Mouse (Mus musculus): ENCODE measurements at regions not wholly inside any gene's neighbourhood (a gene's known extent, or its start where the extent isn't known, plus 50 kb on each side); places are given as distances from the start of the nearest gene placed in this dataset.

GRCm38 (mm10) chr8:77836902-77837489 lies 112.7 kb upstream of the Ednra start:
- H3K4me3 ChIP-seq (ENCODE audit: low read depth, low read length) = no peak overlapping the region
- DNase-seq = no peak
- ATAC-seq = no peak
- H3K9me3 ChIP-seq (ENCODE audit: low read length) = no peaks in the 10 kb centered on the region
- no peak overlapping the region for H3K4me2 ChIP-seq (ENCODE audit: low read depth, low read length)
- no peaks in the 10 kb centered on the region for H3K36me3 ChIP-seq (replicated peaks; ENCODE audit: insufficient read depth, low read length)
- H3K9ac ChIP-seq (replicated peaks) = no peak overlapping the region
- H3K27ac ChIP-seq (ENCODE audit: low read depth) = no peak overlapping the region
- TF ChIP-seq EP300 (IDR thresholded peaks at IDR 0.05; ENCODE audit: low read depth) = no peak
- no peaks in the 10 kb centered on the region for H3K4me1 ChIP-seq (ENCODE audit: insufficient read depth)
- no peaks in the 10 kb centered on the region for H3K27me3 ChIP-seq (ENCODE audit: insufficient read depth, low read length)
- WGBS (ENCODE audit: insufficient replicate concordance) = 64% methylated on average over 5 of the region's 5 CpGs

GRCm38 (mm10) chr8:77842392-77843139 lies 118.3 kb upstream of the Ednra start:
- 56% methylated on average over 7 of the region's 7 CpGs for WGBS (ENCODE audit: insufficient replicate concordance)

GRCm38 (mm10) chr8:77843229-77843628 lies 119.0 kb upstream of the Ednra start:
- Histone ChIP-seq H3K4me2 (ENCODE audit: low read depth, low read length) (no peak overlapping the region), H3K27me3 (ENCODE audit: insufficient read depth, low read length) (no peaks in the 10 kb centered on the region), H3K4me1 (ENCODE audit: insufficient read depth) (no peaks in the 10 kb centered on the region), H3K36me3 (replicated peaks; ENCODE audit: insufficient read depth, low read length) (no peaks in the 10 kb centered on the region), H3K9ac (replicated peaks) (no peak overlapping the region), H3K4me3 (ENCODE audit: low read depth, low read length) (no peak overlapping the region), H3K27ac (ENCODE audit: low read depth) (no peak overlapping the region), H3K9me3 (ENCODE audit: low read length) (no peaks in the 10 kb centered on the region; the same call in 1 of the 2 replicates)
- ATAC-seq = no peak
- no peak for DNase-seq
- 63% methylated on average over 3 of the region's 3 CpGs for WGBS (ENCODE audit: insufficient replicate concordance)
- TF ChIP-seq EP300 (IDR thresholded peaks at IDR 0.05; ENCODE audit: low read depth) (no peak), CTCF (IDR thresholded peaks at IDR 0.05; ENCODE audit: low read depth) (no peak)

More at GRCm38 (mm10) chr8:77842392-77843139, 118.3 kb upstream of the Ednra start:
- Histone ChIP-seq H3K4me3 (ENCODE audit: low read depth, low read length) (no peak overlapping the region), H3K27me3 (ENCODE audit: insufficient read depth, low read length) (no peaks in the 10 kb centered on the region), H3K27ac (ENCODE audit: low read depth) (no peak overlapping the region), H3K4me2 (ENCODE audit: low read depth, low read length) (no peak overlapping the region), H3K9ac (replicated peaks) (no peak overlapping the region), H3K9me3 (ENCODE audit: low read length) (no peaks in the 10 kb centered on the region), H3K4me1 (ENCODE audit: insufficient read depth) (no peaks in the 10 kb centered on the region), H3K36me3 (replicated peaks; ENCODE audit: insufficient read depth, low read length) (no peaks in the 10 kb centered on the region)
- ATAC-seq (no peak), DNase-seq (no peak)
- TF ChIP-seq EP300 (IDR thresholded peaks at IDR 0.05; ENCODE audit: low read depth) = no peak
- TF ChIP-seq CTCF (IDR thresholded peaks at IDR 0.05; ENCODE audit: low read depth) = no peak

- DNase-seq = no peak
- WGBS (ENCODE audit: insufficient replicate concordance) = 69% methylated on average over 5 of the region's 5 CpGs
Observed at GRCm38 (mm10) chr8:77850523-77850922, 126.3 kb upstream of the Ednra start.

GRCm38 (mm10) chr8:77870264-77870663 lies 146.0 kb upstream of the Ednra start:
- ATAC-seq (no peak), DNase-seq (no peak)
- Histone ChIP-seq H3K9me3 (ENCODE audit: low read length) (no peaks in the 10 kb centered on the region), H3K4me3 (ENCODE audit: low read depth, low read length) (no peak overlapping the region), H3K4me1 (ENCODE audit: insufficient read depth) (no peaks in the 10 kb centered on the region), H3K9ac (replicated peaks) (no peak overlapping the region), H3K27me3 (ENCODE audit: insufficient read depth, low read length) (no peaks in the 10 kb centered on the region), H3K36me3 (replicated peaks; ENCODE audit: insufficient read depth, low read length) (no peaks in the 10 kb centered on the region), H3K4me2 (ENCODE audit: low read depth, low read length) (no peak overlapping the region), H3K27ac (ENCODE audit: low read depth) (no peak overlapping the region)
- TF ChIP-seq CTCF (IDR thresholded peaks at IDR 0.05; ENCODE audit: low read depth) (no peak), EP300 (IDR thresholded peaks at IDR 0.05; ENCODE audit: low read depth) (no peak)
- 34% methylated on average over 6 of the region's 6 CpGs for WGBS (ENCODE audit: insufficient replicate concordance)

More at GRCm38 (mm10) chr8:77850523-77850922, 126.3 kb upstream of the Ednra start:
- Histone ChIP-seq H3K4me2 (ENCODE audit: low read depth, low read length) (no peak overlapping the region), H3K27ac (ENCODE audit: low read depth) (no peak overlapping the region), H3K9me3 (ENCODE audit: low read length) (peaks cover 3% of the 10 kb centered on the region; the same call in 1 of the 2 replicates), H3K9ac (replicated peaks) (no peak overlapping the region), H3K36me3 (replicated peaks; ENCODE audit: insufficient read depth, low read length) (no peaks in the 10 kb centered on the region), H3K4me3 (ENCODE audit: low read depth, low read length) (no peak overlapping the region), H3K27me3 (ENCODE audit: insufficient read depth, low read length) (no peaks in the 10 kb centered on the region), H3K4me1 (ENCODE audit: insufficient read depth) (no peaks in the 10 kb centered on the region)
- ATAC-seq = no peak
- TF ChIP-seq CTCF (IDR thresholded peaks at IDR 0.05; ENCODE audit: low read depth) = no peak
- TF ChIP-seq EP300 (IDR thresholded peaks at IDR 0.05; ENCODE audit: low read depth) = no peak

GRCm38 (mm10) chr8:77872771-77873170 lies 148.5 kb upstream of the Ednra start:
- 76% methylated on average over 1 of the region's 1 CpGs for WGBS (ENCODE audit: insufficient replicate concordance)

More at GRCm38 (mm10) chr8:77872771-77873170, 148.5 kb upstream of the Ednra start:
- no peak overlapping the region for H3K4me2 ChIP-seq (ENCODE audit: low read depth, low read length)
- H3K27ac ChIP-seq (ENCODE audit: low read depth) = no peak overlapping the region
- no peaks in the 10 kb centered on the region for H3K4me1 ChIP-seq (ENCODE audit: insufficient read depth)
- no peaks in the 10 kb centered on the region for H3K9me3 ChIP-seq (ENCODE audit: low read length)
- no peaks in the 10 kb centered on the region for H3K36me3 ChIP-seq (replicated peaks; ENCODE audit: insufficient read depth, low read length)
- DNase-seq (no peak), ATAC-seq (no peak)
- H3K9ac ChIP-seq (replicated peaks) = no peak overlapping the region
- TF ChIP-seq CTCF (IDR thresholded peaks at IDR 0.05; ENCODE audit: low read depth) (no peak), EP300 (IDR thresholded peaks at IDR 0.05; ENCODE audit: low read depth) (no peak)
- H3K4me3 ChIP-seq (ENCODE audit: low read depth, low read length) = no peak overlapping the region
- H3K27me3 ChIP-seq (ENCODE audit: insufficient read depth, low read length) = no peaks in the 10 kb centered on the region
